Mouse (Mus musculus) ovary, postnatal 10 days (tissue): ENCODE measurements around the gene Arid5b.

Experiments
- DNase-seq: peaks from one replicate; pipeline ENCODE4 v3.0.0; 2022; ENCODE audit warnings: low spot score

Gene Arid5b

GRCm38 (mm10) chr10:68087722-68088121 lies 190.8 kb downstream of the Arid5b start:
- no peak for DNase-seq

GRCm38 (mm10) chr10:68086973-68087372 lies 191.6 kb downstream of the Arid5b start:
- no peak for DNase-seq

GRCm38 (mm10) chr10:68085574-68085973 lies 193.0 kb downstream of the Arid5b start:
- no peak for DNase-seq

GRCm38 (mm10) chr10:68081712-68082111 lies 196.8 kb downstream of the Arid5b start:
- no peak for DNase-seq

- DNase-seq, result no peak
Measured at GRCm38 (mm10) chr10:68079910-68080670, 198.4 kb downstream of the Arid5b start.

GRCm38 (mm10) chr10:68078708-68079107 lies 199.8 kb downstream of the Arid5b start:
- DNase-seq, result no peak

GRCm38 (mm10) chr10:68075181-68075580 lies 203.4 kb downstream of the Arid5b start:
- no peak for DNase-seq

- DNase-seq, result no peak
Measured at GRCm38 (mm10) chr10:68074291-68074690, 204.2 kb downstream of the Arid5b start.

GRCm38 (mm10) chr10:68072626-68073025 lies 205.9 kb downstream of the Arid5b start:
- no peak for DNase-seq

- DNase-seq, result no peak
Measured at GRCm38 (mm10) chr10:68071041-68071440, 207.5 kb downstream of the Arid5b start.

- no peak for DNase-seq
Measured at GRCm38 (mm10) chr10:68068426-68068825, 210.1 kb downstream of the Arid5b start.

- no peak for DNase-seq
Measured at GRCm38 (mm10) chr10:68067961-68068360, 210.6 kb downstream of the Arid5b start.

- no peak for DNase-seq
Measured at GRCm38 (mm10) chr10:68066173-68066572, 212.4 kb downstream of the Arid5b start.

GRCm38 (mm10) chr10:68064571-68064970 lies 214.0 kb downstream of the Arid5b start:
- DNase-seq, result no peak

GRCm38 (mm10) chr10:68063806-68064545 lies 214.6 kb downstream of the Arid5b start:
- DNase-seq, result no peak

- DNase-seq, result no peak
Measured at GRCm38 (mm10) chr10:68061249-68061615, 217.3 kb downstream of the Arid5b start.

- DNase-seq, result no peak
Measured at GRCm38 (mm10) chr10:68060590-68061248, 217.8 kb downstream of the Arid5b start.

GRCm38 (mm10) chr10:68058378-68058777 lies 220.2 kb downstream of the Arid5b start:
- DNase-seq, result no peak

GRCm38 (mm10) chr10:68057841-68058240 lies 220.7 kb downstream of the Arid5b start:
- DNase-seq, result no peak

- no peak for DNase-seq
Measured at GRCm38 (mm10) chr10:68054706-68055105, 223.8 kb downstream of the Arid5b start.

GRCm38 (mm10) chr10:68054131-68054530 lies 224.4 kb downstream of the Arid5b start:
- no peak for DNase-seq

- no peak for DNase-seq
Measured at GRCm38 (mm10) chr10:68052307-68052706, 226.2 kb downstream of the Arid5b start.
